Mouse (Mus musculus) heart, embryonic 11.5 days (tissue): ENCODE data around the gene Endou. TPM values are rescaled to one million over a fixed set of nuclear protein-coding genes. Genes with fewer than 3 reads are reported as not detected.

ENCODE experiments used
- ATAC-seq: fragments of 200-750 bp; cut with Nextera tagmentation; replicated peaks from 2 replicates; pipeline ENCODE4 v1.8.0; 2017; ENCODE audit warnings: moderate library complexity; ENCODE audit not compliant: insufficient number of reproducible peaks, low FRiP score, low TSS enrichment
- H3K27ac ChIP-seq: fragments of 300-500 bp; sonication (generic); 2 replicates; pipeline ENCODE4 v1.5.1; 2014; ENCODE audit warnings: mild to moderate bottlenecking, low read depth, low read length
- H3K27me3 ChIP-seq: fragments of 300-500 bp; sonication (generic); 2 replicates; pipeline ENCODE4 v1.6.1; 2014; ENCODE audit warnings: mild to moderate bottlenecking, low read length, mixed read lengths; ENCODE audit not compliant: control insufficient read depth, insufficient read depth
- H3K36me3 ChIP-seq: fragments of 300-500 bp; sonication (generic); 2 replicates; pipeline ENCODE4 v1.6.1; 2014; ENCODE audit warnings: mild to moderate bottlenecking, low read length, moderate library complexity, mixed read lengths; ENCODE audit not compliant: control insufficient read depth, insufficient read depth
- H3K4me1 ChIP-seq: fragments of 300-500 bp; sonication (generic); 2 replicates; pipeline ENCODE4 v1.6.1; 2014; ENCODE audit warnings: low read length; ENCODE audit not compliant: control insufficient read depth, insufficient read depth
- H3K4me2 ChIP-seq: fragments of 300-500 bp; sonication (generic); 2 replicates; pipeline ENCODE4 v1.6.1; 2014; ENCODE audit warnings: mild to moderate bottlenecking, moderate library complexity
- H3K4me3 ChIP-seq: fragments of 300-500 bp; sonication (generic); 2 replicates; pipeline ENCODE4 v1.5.1; 2014; ENCODE audit warnings: low read depth, low read length
- H3K9ac ChIP-seq: fragments of 300-500 bp; sonication (generic); 2 replicates; pipeline ENCODE4 v1.6.1; 2014; ENCODE audit warnings: mild to moderate bottlenecking, low read depth, low read length, moderate library complexity
- H3K9me3 ChIP-seq: fragments of 300-500 bp; sonication (generic); replicated peaks from 2 replicates; pipeline ENCODE4 v1.6.1; 2016; ENCODE audit warnings: low read length; ENCODE audit not compliant: control insufficient read depth
- WGBS: fragments of 180-500 bp; shearing (Covaris S2); extraction: QIAGEN DNeasy Blood & Tissue Kit; methylation state at CpG from one replicate; pipeline ENCODE4 v1.1.7; 2014; ENCODE audit not compliant: insufficient replicate concordance; 5-methylcytosine and 5-hydroxymethylcytosine counted together
- polyA plus RNA-seq: library from polyadenylated mRNA; unstranded; fragments of >200 nt; fragmentation: Nextera tagmentation; extraction: Ambion mirVana; gene quantifications from 2 replicates; pipeline ENCODE4 v1.2.1, GENCODE M21; 2014

Endou gene
- polyA plus RNA-seq, 1 experiment from 2014 or later, result not detected

DNA sequence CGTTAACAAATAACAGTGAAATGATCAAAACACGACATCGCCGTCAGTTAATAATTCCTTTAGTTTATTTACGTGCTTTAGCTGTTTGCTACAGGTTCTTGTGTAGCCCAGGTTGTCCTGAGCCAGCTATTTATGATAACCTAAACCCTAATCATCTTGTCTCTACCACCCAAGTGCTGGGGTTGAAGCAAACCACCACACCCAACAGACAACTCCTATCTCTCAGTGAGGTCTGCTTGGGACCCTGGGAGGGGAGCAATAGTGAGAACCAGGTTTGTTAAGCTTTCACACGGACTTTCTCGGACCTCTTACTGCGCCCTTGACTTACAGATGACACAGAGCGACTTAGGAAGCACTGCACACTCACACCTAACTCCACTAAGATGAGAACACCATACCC is 47.0 kb downstream of the Endou start:
- H3K4me3 ChIP-seq, result no peak overlapping the region
- no peaks in the 10 kb centered on the region for H3K9me3 ChIP-seq
- H3K9ac ChIP-seq, result no peak overlapping the region
- no peaks in the 10 kb centered on the region for H3K27me3 ChIP-seq
- H3K4me2 ChIP-seq, result no peak overlapping the region
- ATAC-seq, result no peak
- WGBS, result 91% methylated on average over 9 of the region's 9 CpGs
- peaks cover 30% of the 10 kb centered on the region for H3K36me3 ChIP-seq
- no peaks in the 10 kb centered on the region for H3K4me1 ChIP-seq
- H3K27ac ChIP-seq, result no peak overlapping the region

DNA sequence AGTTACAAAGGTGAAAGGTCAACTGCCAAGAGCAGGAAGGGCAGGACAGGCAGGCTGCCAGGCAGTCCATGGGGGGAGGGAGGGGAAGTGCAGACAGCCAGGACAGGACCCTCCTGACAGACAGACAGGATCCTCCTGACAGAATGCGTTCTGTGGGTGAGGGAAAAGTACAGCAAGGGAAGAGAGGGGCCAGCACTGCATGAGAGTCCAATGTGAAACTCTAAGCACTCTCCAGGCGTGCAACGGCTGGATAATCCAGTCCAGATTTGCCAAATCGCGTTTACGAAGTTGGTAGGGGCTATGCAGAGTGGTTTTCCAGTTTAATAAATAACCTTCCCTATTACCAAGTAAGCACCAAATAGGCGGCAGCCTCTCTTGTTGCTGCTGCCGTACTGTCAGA is 49.1 kb downstream of the Endou start:
- ATAC-seq, result no peak
- Histone ChIP-seq H3K4me2 (no peak overlapping the region), H3K36me3 (peaks cover 37% of the 10 kb centered on the region), H3K4me1 (no peaks in the 10 kb centered on the region), H3K9me3 (no peaks in the 10 kb centered on the region), H3K4me3 (no peak overlapping the region), H3K9ac (no peak overlapping the region), H3K27ac (no peak overlapping the region), H3K27me3 (no peaks in the 10 kb centered on the region)
- WGBS, result 87% methylated on average over 8 of the region's 8 CpGs

DNA sequence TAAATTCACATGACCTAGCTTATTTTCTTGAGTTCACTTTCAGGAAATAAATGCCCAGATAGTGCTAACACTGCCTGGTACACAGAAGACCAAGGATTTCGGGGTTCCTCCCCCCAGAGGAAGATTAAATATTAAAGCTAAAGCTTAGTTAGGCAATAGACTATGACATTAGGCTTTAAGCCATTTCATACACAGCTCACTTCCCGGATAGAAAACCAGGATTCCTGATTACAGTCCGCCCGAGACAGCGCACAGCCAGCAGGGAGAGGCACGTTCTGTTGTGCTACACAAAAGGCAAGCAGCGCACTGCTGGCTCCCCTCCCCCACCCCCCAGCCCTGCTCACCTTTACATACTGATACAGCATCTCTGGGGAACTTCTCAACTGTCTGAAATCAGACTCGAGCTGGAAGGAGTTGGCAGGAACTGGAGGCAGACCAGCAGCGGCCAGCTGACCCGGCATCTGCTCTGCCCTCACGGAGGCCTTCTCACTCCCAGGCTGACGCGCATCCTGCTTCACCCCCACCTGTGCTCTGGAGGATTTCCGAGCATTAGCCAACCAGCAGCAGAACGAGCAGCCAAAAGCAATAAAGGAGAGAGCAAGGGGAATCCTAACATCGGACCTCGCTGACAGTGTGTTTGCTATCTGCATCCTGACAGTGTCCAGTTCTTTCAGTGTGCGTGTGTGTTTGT is 51.0 kb downstream of the Endou start:
- no peak overlapping the region for H3K4me2 ChIP-seq
- no peak overlapping the region for H3K27ac ChIP-seq
- no peak for ATAC-seq
- no peaks in the 10 kb centered on the region for H3K9me3 ChIP-seq
- no peaks in the 10 kb centered on the region for H3K4me1 ChIP-seq
- no peak overlapping the region for H3K4me3 ChIP-seq
- WGBS, result 80% methylated on average over 18 of the region's 18 CpGs
- H3K36me3 ChIP-seq, result peaks cover 36% of the 10 kb centered on the region
- H3K27me3 ChIP-seq, result no peaks in the 10 kb centered on the region
- no peak overlapping the region for H3K9ac ChIP-seq

DNA sequence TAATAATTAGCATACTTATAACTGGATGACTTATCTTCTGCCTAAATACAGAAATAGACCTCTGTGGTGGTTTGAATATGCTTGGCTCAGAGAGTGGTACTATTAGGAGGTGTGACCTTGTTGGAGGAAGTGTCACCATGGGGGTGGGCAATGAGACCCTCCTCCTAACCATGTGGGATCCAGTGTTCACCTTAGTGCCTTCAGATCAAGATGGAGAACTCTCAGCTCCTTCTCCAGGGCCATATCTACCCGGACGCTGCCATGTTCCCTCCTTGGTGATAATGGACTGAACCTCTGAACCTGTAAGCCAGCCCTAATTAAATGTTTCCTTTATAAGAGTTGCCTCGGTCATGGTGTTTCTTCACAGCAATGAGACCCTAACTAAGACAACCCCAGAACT is 53.8 kb downstream of the Endou start:
- Histone ChIP-seq H3K27me3 (no peaks in the 10 kb centered on the region), H3K4me2 (no peak overlapping the region), H3K4me1 (peaks cover under 1% of the 10 kb centered on the region; the same call in 1 of the 2 replicates), H3K9ac (no peak overlapping the region), H3K36me3 (peaks cover 32% of the 10 kb centered on the region), H3K9me3 (no peaks in the 10 kb centered on the region), H3K27ac (no peak overlapping the region), H3K4me3 (no peak overlapping the region)
- WGBS, result 90% methylated on average over 3 of the region's 3 CpGs
- no peak for ATAC-seq

DNA sequence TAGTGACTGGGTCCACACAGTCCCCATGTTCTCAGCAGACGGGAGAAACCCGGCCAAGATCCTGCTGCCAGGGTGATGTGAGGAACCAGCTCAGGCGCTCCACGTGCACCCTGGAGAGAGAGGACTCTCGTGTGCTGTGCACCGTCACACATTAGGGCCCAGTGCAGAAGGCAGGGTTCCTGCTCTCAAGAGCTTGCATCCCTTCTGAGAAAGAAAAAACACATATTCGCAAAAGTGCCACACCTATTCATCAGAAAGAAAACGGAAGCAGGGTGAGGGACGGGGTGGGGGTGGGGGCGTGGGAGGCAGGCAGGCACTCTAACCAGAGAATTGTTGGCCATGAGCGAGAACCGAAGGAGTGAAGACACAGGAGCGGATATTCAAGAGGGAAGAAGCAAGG is 55.2 kb downstream of the Endou start:
- H3K4me3 ChIP-seq, result no peak overlapping the region
- H3K27me3 ChIP-seq, result no peaks in the 10 kb centered on the region
- no peak for ATAC-seq
- no peaks in the 10 kb centered on the region for H3K9me3 ChIP-seq
- no peak overlapping the region for H3K27ac ChIP-seq
- 90% methylated on average over 13 of the region's 13 CpGs for WGBS
- no peak overlapping the region for H3K9ac ChIP-seq
- H3K36me3 ChIP-seq, result peaks cover 30% of the 10 kb centered on the region
- no peak overlapping the region for H3K4me2 ChIP-seq
- H3K4me1 ChIP-seq, result peaks cover 3% of the 10 kb centered on the region; the same call in 1 of the 2 replicates

- H3K4me2 ChIP-seq, result no peak overlapping the region
- no peak for ATAC-seq
- peaks cover 3% of the 10 kb centered on the region; the same call in 1 of the 2 replicates for H3K4me1 ChIP-seq
- H3K9ac ChIP-seq, result no peak overlapping the region
- H3K27ac ChIP-seq, result no peak overlapping the region
- 92% methylated on average over 4 of the region's 4 CpGs for WGBS
- no peaks in the 10 kb centered on the region for H3K27me3 ChIP-seq
- H3K9me3 ChIP-seq, result no peaks in the 10 kb centered on the region
- H3K4me3 ChIP-seq, result no peak overlapping the region
- peaks cover 26% of the 10 kb centered on the region for H3K36me3 ChIP-seq
Observed at GRCm38 (mm10) chr15:97674423-97674822, 56.7 kb downstream of the Endou start.

DNA sequence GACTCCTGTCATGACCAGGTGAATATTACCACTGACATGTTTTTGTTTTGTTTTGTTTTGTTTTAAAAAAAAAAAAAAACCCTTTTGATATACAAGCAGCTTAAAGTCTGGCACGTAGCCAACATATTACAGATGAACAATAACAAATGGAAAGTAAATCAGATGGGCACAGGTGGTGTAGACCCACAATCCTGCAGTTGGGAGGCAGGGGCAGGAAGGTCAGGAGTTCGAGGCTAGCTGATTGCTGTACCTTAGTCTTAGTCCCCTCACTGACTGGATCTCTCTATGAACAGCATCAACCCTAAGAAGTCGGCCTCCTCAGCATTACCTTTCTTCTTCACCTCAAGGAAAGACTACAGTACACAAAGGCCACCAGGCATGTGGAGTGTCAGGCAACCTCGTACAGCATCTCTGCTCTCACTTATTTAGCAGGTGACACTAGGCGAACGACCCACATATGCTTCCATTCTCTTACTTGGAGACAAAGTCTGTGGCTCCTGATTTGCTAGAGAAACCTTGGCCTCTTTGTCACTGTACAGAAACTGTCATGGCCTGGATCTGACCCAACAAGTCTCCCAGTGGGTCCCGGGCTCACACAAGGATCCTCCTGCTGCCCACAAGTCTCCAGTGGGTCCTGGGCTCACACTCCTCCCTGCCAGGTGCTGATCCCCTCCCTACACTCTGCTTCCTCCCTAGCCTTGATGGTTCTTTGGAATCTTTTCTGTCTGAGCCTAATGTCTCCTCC is 57.7 kb downstream of the Endou start:
- no peak for ATAC-seq
- Histone ChIP-seq H3K9me3 (no peaks in the 10 kb centered on the region), H3K27me3 (no peaks in the 10 kb centered on the region), H3K4me1 (peaks cover 3% of the 10 kb centered on the region; the same call in 1 of the 2 replicates), H3K4me2 (no peak overlapping the region), H3K9ac (no peak overlapping the region), H3K27ac (no peak overlapping the region), H3K4me3 (no peak overlapping the region), H3K36me3 (peaks cover 24% of the 10 kb centered on the region)
- 87% methylated on average over 7 of the region's 7 CpGs for WGBS

- Histone ChIP-seq H3K4me2 (no peak overlapping the region), H3K4me1 (peaks cover 3% of the 10 kb centered on the region; the same call in 1 of the 2 replicates), H3K9me3 (no peaks in the 10 kb centered on the region), H3K9ac (no peak overlapping the region), H3K27me3 (no peaks in the 10 kb centered on the region), H3K4me3 (no peak overlapping the region), H3K27ac (no peak overlapping the region), H3K36me3 (peaks cover 14% of the 10 kb centered on the region)
- no peak for ATAC-seq
- 79% methylated on average over 9 of the region's 9 CpGs for WGBS
Observed at GRCm38 (mm10) chr15:97672211-97672765, 58.9 kb downstream of the Endou start.
